Mouse (Mus musculus): Measurements from ENCODE around the gene Fxn. TPM values are rescaled to one million over a fixed set of nuclear protein-coding genes. Genes with fewer than 3 reads are reported as not detected.

The Fxn gene
- polyA plus RNA-seq, 1 experiment from 2014 or later: 37.0 TPM

- H3K9ac ChIP-seq: no peak overlapping the region
- no peaks in the 10 kb centered on the region for H3K9me3 ChIP-seq (ENCODE audit: control insufficient read depth, low read length)
- H3K4me1 ChIP-seq (replicated peaks; ENCODE audit: control insufficient read depth, insufficient read depth, low read length): peaks cover 20% of the 10 kb centered on the region
- no peaks in the 10 kb centered on the region for H3K36me3 ChIP-seq (replicated peaks; ENCODE audit: control insufficient read depth, insufficient read depth)
- H3K4me3 ChIP-seq (replicated peaks; ENCODE audit: low read length): no peak overlapping the region
- DNase-seq (ENCODE audit: low spot score) (peak; percentile 66), ATAC-seq (ENCODE audit: low FRiP score) (peak; percentile 62; the same call in 1 of the 2 replicates)
- H3K4me2 ChIP-seq (replicated peaks): no peak overlapping the region
- 38% methylated on average over 15 of the region's 15 CpGs for WGBS
- H3K27me3 ChIP-seq (ENCODE audit: control insufficient read depth, insufficient read depth, low read length): no peaks in the 10 kb centered on the region
- no peak overlapping the region for H3K27ac ChIP-seq
Measured at GRCm38 (mm10) chr19:24317038-24317591, 36.7 kb upstream of the Fxn start.

- Histone ChIP-seq H3K9me3 (ENCODE audit: control insufficient read depth, low read length) (no peaks in the 10 kb centered on the region), H3K4me1 (replicated peaks; ENCODE audit: control insufficient read depth, insufficient read depth, low read length) (peaks cover 20% of the 10 kb centered on the region), H3K9ac (no peak overlapping the region), H3K27me3 (ENCODE audit: control insufficient read depth, insufficient read depth, low read length) (no peaks in the 10 kb centered on the region), H3K4me2 (replicated peaks) (no peak overlapping the region), H3K27ac (no peak overlapping the region), H3K36me3 (replicated peaks; ENCODE audit: control insufficient read depth, insufficient read depth) (no peaks in the 10 kb centered on the region), H3K4me3 (replicated peaks; ENCODE audit: low read length) (no peak overlapping the region)
- ATAC-seq (ENCODE audit: low FRiP score): no peak
- WGBS: 71% methylated on average over 9 of the region's 9 CpGs
- DNase-seq (ENCODE audit: low spot score): no peak
Measured at GRCm38 (mm10) chr19:24316060-24316725, 35.8 kb upstream of the Fxn start.

GRCm38 (mm10) chr19:24315234-24315633 lies 34.8 kb upstream of the Fxn start:
- Histone ChIP-seq H3K36me3 (replicated peaks; ENCODE audit: control insufficient read depth, insufficient read depth) (no peaks in the 10 kb centered on the region), H3K27me3 (ENCODE audit: control insufficient read depth, insufficient read depth, low read length) (no peaks in the 10 kb centered on the region), H3K4me1 (replicated peaks; ENCODE audit: control insufficient read depth, insufficient read depth, low read length) (peaks cover 20% of the 10 kb centered on the region), H3K9me3 (ENCODE audit: control insufficient read depth, low read length) (no peaks in the 10 kb centered on the region), H3K27ac (no peak overlapping the region), H3K4me3 (replicated peaks; ENCODE audit: low read length) (no peak overlapping the region), H3K9ac (no peak overlapping the region), H3K4me2 (replicated peaks) (no peak overlapping the region)
- WGBS: 86% methylated on average over 4 of the region's 4 CpGs
- DNase-seq (ENCODE audit: low spot score) (no peak), ATAC-seq (ENCODE audit: low FRiP score) (no peak)

- H3K4me2 ChIP-seq (replicated peaks): no peak overlapping the region
- ATAC-seq (ENCODE audit: low FRiP score) (no peak), DNase-seq (ENCODE audit: low spot score) (no peak)
- no peaks in the 10 kb centered on the region for H3K36me3 ChIP-seq (replicated peaks; ENCODE audit: control insufficient read depth, insufficient read depth)
- no peaks in the 10 kb centered on the region for H3K9me3 ChIP-seq (ENCODE audit: control insufficient read depth, low read length)
- no peak overlapping the region for H3K9ac ChIP-seq
- H3K27me3 ChIP-seq (ENCODE audit: control insufficient read depth, insufficient read depth, low read length): no peaks in the 10 kb centered on the region
- 92% methylated on average over 11 of the region's 11 CpGs for WGBS
- no peak overlapping the region for H3K4me3 ChIP-seq (replicated peaks; ENCODE audit: low read length)
- H3K4me1 ChIP-seq (replicated peaks; ENCODE audit: control insufficient read depth, insufficient read depth, low read length): peaks cover 20% of the 10 kb centered on the region
- H3K27ac ChIP-seq: no peak overlapping the region
Measured at GRCm38 (mm10) chr19:24314676-24315075, 34.3 kb upstream of the Fxn start.

- Histone ChIP-seq H3K4me2 (replicated peaks) (no peak overlapping the region), H3K9ac (no peak overlapping the region), H3K4me1 (replicated peaks; ENCODE audit: control insufficient read depth, insufficient read depth, low read length) (peaks cover 24% of the 10 kb centered on the region), H3K4me3 (replicated peaks; ENCODE audit: low read length) (no peak overlapping the region), H3K36me3 (replicated peaks; ENCODE audit: control insufficient read depth, insufficient read depth) (no peaks in the 10 kb centered on the region), H3K27me3 (ENCODE audit: control insufficient read depth, insufficient read depth, low read length) (no peaks in the 10 kb centered on the region), H3K27ac (0 out of 2 replicates have a peak overlapping the region, but pooled peaks have one; percentile 43), H3K9me3 (ENCODE audit: control insufficient read depth, low read length) (no peaks in the 10 kb centered on the region)
- ATAC-seq (ENCODE audit: low FRiP score) (peak; percentile 46; the same call in 1 of the 2 replicates), DNase-seq (ENCODE audit: low spot score) (peak; percentile 61)
- WGBS: 32% methylated on average over 12 of the region's 12 CpGs
Measured at GRCm38 (mm10) chr19:24312556-24313342, 32.3 kb upstream of the Fxn start.

GRCm38 (mm10) chr19:24312046-24312445 lies 31.6 kb upstream of the Fxn start:
- H3K4me3 ChIP-seq (replicated peaks; ENCODE audit: low read length): no peak overlapping the region
- H3K4me2 ChIP-seq (replicated peaks): no peak overlapping the region
- peaks cover 28% of the 10 kb centered on the region for H3K4me1 ChIP-seq (replicated peaks; ENCODE audit: control insufficient read depth, insufficient read depth, low read length)
- no peaks in the 10 kb centered on the region for H3K27me3 ChIP-seq (ENCODE audit: control insufficient read depth, insufficient read depth, low read length)
- H3K9ac ChIP-seq: no peak overlapping the region
- WGBS: 85% methylated on average over 5 of the region's 5 CpGs
- no peak for DNase-seq (ENCODE audit: low spot score)
- ATAC-seq (ENCODE audit: low FRiP score): no peak
- H3K36me3 ChIP-seq (replicated peaks; ENCODE audit: control insufficient read depth, insufficient read depth): no peaks in the 10 kb centered on the region
- H3K27ac ChIP-seq: no peak overlapping the region
- no peaks in the 10 kb centered on the region for H3K9me3 ChIP-seq (ENCODE audit: control insufficient read depth, low read length)

GRCm38 (mm10) chr19:24308305-24308705 lies 27.9 kb upstream of the Fxn start:
- no peaks in the 10 kb centered on the region for H3K9me3 ChIP-seq (ENCODE audit: control insufficient read depth, low read length)
- DNase-seq (ENCODE audit: low spot score): peak; percentile 38
- no peak overlapping the region for H3K9ac ChIP-seq
- peak; percentile 59; the same call in 1 of the 2 replicates for ATAC-seq (ENCODE audit: low FRiP score)
- no peaks in the 10 kb centered on the region for H3K27me3 ChIP-seq (ENCODE audit: control insufficient read depth, insufficient read depth, low read length)
- H3K36me3 ChIP-seq (replicated peaks; ENCODE audit: control insufficient read depth, insufficient read depth): no peaks in the 10 kb centered on the region
- peak overlapping the region; percentile 54; the same call in 1 of the 2 replicates for H3K27ac ChIP-seq
- peaks cover 14% of the 10 kb centered on the region for H3K4me1 ChIP-seq (replicated peaks; ENCODE audit: control insufficient read depth, insufficient read depth, low read length)
- 5% methylated on average over 5 of the region's 5 CpGs for WGBS
- H3K4me3 ChIP-seq (replicated peaks; ENCODE audit: low read length): no peak overlapping the region
- no peak overlapping the region for H3K4me2 ChIP-seq (replicated peaks)

- no peak overlapping the region for H3K4me3 ChIP-seq (replicated peaks; ENCODE audit: low read length)
- 57% methylated on average over 13 of the region's 13 CpGs for WGBS
- H3K4me1 ChIP-seq (replicated peaks; ENCODE audit: control insufficient read depth, insufficient read depth, low read length): peaks cover 8% of the 10 kb centered on the region; the same call in 1 of the 2 replicates
- no peaks in the 10 kb centered on the region for H3K27me3 ChIP-seq (ENCODE audit: control insufficient read depth, insufficient read depth, low read length)
- no peak overlapping the region for H3K27ac ChIP-seq
- no peak for ATAC-seq (ENCODE audit: low FRiP score)
- H3K36me3 ChIP-seq (replicated peaks; ENCODE audit: control insufficient read depth, insufficient read depth): no peaks in the 10 kb centered on the region
- H3K9me3 ChIP-seq (ENCODE audit: control insufficient read depth, low read length): no peaks in the 10 kb centered on the region
- no peak for DNase-seq (ENCODE audit: low spot score)
- no peak overlapping the region for H3K4me2 ChIP-seq (replicated peaks)
- H3K9ac ChIP-seq: no peak overlapping the region
Measured at GRCm38 (mm10) chr19:24307271-24308221, 27.1 kb upstream of the Fxn start.
